Mouse (Mus musculus): ENCODE data around the gene 4833427G06Rik. TPM values are rescaled to one million over a fixed set of nuclear protein-coding genes. Genes with fewer than 3 reads are reported as not detected.

Gene 4833427G06Rik
- polyA plus RNA-seq, 1 experiment from 2014 or later, result not detected

DNA sequence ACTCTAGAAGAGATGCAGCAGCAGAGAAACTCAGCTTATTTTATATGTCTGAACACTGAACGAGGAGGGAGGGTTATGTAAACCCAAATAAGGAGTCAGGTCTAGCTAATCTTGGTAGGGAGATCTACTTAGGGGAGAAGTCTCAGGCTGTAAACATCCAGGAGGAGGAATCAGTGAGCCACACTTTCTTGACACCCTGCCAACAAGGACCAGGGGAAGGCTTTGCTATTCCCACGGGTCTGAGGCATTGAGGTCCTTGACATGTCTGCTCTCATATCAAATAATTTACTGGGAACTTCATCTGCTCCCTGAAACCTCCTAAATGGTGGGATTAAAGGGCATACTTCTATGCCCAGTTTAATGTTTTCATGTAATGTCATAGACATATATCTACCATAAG is 5.6 kb downstream of the 4833427G06Rik start:
- Histone ChIP-seq H3K4me3 (ENCODE audit: inconsistent target) (no peak overlapping the region), H3K27ac (no peak overlapping the region), H3K79me2 (ENCODE audit: inconsistent target) (no peaks in the 10 kb centered on the region), H3K36me3 (ENCODE audit: inconsistent target) (no peaks in the 10 kb centered on the region)
- WGBS (ENCODE audit: missing documents), result 52% methylated on average over 2 of the region's 2 CpGs

DNA sequence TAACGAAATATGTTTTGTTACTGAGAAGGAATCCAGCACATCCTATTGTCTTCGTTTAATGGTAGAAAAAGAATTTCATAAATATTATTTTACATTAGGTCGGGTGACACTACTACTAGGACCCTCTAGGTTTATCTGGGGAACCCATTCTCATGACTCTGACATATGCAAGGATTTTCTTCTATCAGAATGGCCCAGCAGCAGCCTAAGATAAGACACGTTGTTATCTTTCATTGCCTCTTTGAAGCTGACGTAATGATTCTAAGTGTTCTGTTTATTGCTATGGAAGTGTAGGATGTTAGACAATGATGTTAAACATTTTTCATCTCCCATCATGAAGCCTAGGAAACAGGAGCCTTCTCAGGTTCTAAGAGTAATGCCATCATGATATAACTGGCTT is 8.2 kb downstream of the 4833427G06Rik start:
- H3K4me3 ChIP-seq (ENCODE audit: inconsistent target), result no peak overlapping the region
- H3K79me2 ChIP-seq (ENCODE audit: inconsistent target), result no peaks in the 10 kb centered on the region
- 89% methylated on average over 5 of the region's 5 CpGs for WGBS (ENCODE audit: missing documents)
- H3K36me3 ChIP-seq (ENCODE audit: inconsistent target), result no peaks in the 10 kb centered on the region
- no peak overlapping the region for H3K27ac ChIP-seq

DNA sequence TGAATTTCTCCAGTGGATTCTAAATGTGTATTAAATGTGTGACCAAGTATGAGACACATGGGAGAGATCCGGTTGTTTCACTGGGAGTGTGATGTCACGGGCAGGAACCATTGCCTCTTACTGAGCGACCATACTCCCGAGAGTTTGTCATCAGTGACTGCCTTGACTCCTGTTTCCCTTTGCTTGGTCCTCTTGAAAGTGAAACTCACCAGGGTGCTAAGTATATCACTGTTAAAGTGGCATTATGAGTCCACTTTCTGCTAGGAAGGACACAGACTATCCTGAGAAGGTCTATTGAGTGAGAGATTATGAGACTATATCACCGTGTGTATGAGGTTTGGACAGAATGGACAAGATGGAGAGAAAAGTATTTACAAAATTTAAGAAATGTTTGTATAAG is 20.3 kb downstream of the 4833427G06Rik start:
- Histone ChIP-seq H3K79me2 (ENCODE audit: inconsistent target) (no peaks in the 10 kb centered on the region), H3K36me3 (ENCODE audit: inconsistent target) (no peaks in the 10 kb centered on the region), H3K4me3 (ENCODE audit: inconsistent target) (no peak overlapping the region), H3K27ac (no peak overlapping the region)
- WGBS (ENCODE audit: missing documents), result 84% methylated on average over 5 of the region's 5 CpGs

DNA sequence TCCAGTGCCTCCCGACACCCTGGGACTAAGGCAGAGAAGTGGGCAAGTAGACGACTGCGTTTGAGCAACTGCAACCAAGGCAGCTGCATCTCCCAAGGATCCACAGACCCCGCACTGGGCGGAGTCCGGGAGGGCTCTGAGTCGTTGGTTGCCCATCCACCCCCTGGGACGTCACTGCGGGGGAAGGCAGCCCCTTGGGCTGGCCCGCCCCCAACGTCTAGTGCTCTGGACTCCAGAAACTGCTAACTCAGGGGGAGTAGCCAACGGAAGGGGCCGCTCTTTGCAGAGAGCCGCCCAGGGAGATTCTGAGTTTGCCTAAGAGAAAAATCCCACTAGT is 24.9 kb downstream of the 4833427G06Rik start, which contains the start of gene Layn:
Gene Layn (minus strand): TSS at position 116 of the 337 bp plus-strand sequence.
- peak within 1 kb of the TSS; percentile 46 for H3K4me3 ChIP-seq (ENCODE audit: inconsistent target)
- no peaks in the 10 kb centered on the region for H3K36me3 ChIP-seq (ENCODE audit: inconsistent target)
- under 1% methylated on average over 14 of the region's 14 CpGs for WGBS (ENCODE audit: missing documents)
- H3K27ac ChIP-seq, result no peak within 1 kb of the TSS
- no peaks in the 10 kb centered on the region for H3K79me2 ChIP-seq (ENCODE audit: inconsistent target)

DNA sequence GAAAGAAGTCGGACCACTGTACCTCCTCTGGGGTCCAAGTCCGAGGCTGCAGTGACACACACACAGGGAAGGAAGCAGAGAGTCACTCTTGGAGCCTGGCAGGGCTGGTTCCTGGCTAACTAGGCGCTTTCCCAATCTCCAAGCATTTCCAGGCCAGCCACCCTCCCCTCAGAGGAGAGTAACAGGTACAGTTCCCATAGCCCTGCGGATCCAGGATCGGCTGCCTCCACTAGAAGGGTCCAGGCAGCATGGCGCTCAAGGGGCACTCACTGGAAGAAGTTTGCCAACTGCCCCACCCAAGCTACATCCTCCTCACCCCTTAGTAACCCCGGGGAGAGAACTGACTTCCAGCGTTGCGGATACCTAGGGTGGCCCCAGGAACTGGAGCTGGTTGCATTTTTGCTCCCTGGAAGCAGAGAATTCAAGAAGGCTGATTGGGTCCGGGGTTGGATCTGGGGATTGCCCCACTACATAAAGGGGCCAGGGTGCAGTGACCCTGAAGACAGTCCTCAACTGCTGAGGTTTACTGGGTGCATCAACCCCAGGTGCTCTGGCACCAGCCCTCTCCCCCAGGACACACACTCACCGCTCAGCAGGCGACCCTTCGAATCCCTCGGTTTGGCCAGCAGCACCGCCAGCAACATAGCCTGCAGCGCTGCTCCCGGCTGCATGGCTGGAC is 25.4 kb downstream of the 4833427G06Rik start:
- Histone ChIP-seq H3K36me3 (ENCODE audit: inconsistent target) (no peaks in the 10 kb centered on the region), H3K27ac (no peak overlapping the region), H3K4me3 (ENCODE audit: inconsistent target) (peak overlapping the region; percentile 46), H3K79me2 (ENCODE audit: inconsistent target) (no peaks in the 10 kb centered on the region)
- WGBS (ENCODE audit: missing documents), result 3% methylated on average over 17 of the region's 17 CpGs

DNA sequence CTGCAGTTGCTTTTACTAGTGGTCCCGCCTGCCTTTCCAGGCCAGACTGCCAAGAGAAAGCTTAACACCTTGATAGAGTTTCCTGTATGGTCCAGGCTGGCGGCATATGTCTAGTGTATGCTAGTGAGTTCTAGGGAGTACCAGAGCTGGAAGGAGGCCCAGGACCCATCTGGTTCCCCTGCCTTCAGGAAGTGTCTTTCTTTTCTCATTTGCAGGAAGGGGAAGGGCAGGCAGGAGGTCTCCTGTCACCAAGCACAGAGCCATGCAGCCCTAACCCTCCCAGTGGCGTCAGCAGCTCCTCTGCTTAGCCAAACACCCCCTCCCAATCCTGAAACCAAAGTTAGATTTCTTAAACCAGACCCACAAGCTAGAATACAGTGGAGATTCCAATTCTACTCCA is 26.1 kb downstream of the 4833427G06Rik start:
- Histone ChIP-seq H3K36me3 (ENCODE audit: inconsistent target) (no peaks in the 10 kb centered on the region), H3K79me2 (ENCODE audit: inconsistent target) (no peaks in the 10 kb centered on the region), H3K4me3 (ENCODE audit: inconsistent target) (peak overlapping the region; percentile 46; the same call in 1 of the 2 replicates), H3K27ac (no peak overlapping the region)
- 54% methylated on average over 3 of the region's 3 CpGs for WGBS (ENCODE audit: missing documents)

DNA sequence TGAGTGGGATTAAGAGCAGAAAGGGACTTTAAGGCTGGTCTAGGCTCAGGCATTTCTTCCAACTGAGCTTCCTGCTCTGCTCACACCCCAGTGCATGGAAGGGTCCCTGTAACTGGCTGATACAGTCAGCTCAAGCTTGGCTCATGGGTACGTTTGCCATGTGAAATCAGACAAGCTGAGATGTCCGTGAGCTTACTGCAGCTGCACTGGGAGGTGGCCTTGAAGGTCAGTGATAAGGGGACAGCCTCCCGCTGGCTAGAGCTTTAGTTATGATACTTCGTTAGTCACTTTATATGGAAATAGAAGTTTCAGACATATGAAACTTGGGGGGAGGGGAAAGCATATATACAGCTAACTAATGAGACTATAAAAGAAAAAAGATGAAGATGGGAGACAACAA is 31.1 kb downstream of the 4833427G06Rik start:
- 95% methylated on average over 4 of the region's 4 CpGs for WGBS (ENCODE audit: missing documents)
- Histone ChIP-seq H3K36me3 (ENCODE audit: inconsistent target) (no peaks in the 10 kb centered on the region), H3K4me3 (ENCODE audit: inconsistent target) (no peak overlapping the region), H3K27ac (no peak overlapping the region), H3K79me2 (ENCODE audit: inconsistent target) (no peaks in the 10 kb centered on the region)

DNA sequence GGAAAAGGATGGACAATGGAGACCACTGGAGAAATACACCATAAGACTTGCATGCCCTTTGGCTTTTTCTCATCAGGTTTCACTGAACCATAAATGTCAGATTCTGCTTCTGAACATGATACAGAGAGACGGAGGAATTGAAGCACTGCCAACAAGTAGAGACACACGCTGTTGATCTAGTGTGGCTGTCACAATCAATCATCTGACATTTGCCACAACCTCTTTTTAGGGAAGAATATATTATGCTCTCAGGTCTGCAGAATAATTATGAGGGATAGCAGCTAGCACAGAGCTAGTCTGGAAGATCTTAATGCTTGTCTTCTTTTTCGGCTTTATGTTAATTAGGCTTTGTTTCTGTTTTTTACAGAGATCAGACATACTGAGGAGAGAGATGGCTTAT is 33.7 kb downstream of the 4833427G06Rik start:
- H3K27ac ChIP-seq, result no peak overlapping the region
- no peaks in the 10 kb centered on the region for H3K79me2 ChIP-seq (ENCODE audit: inconsistent target)
- 54% methylated on average over 3 of the region's 3 CpGs for WGBS (ENCODE audit: missing documents)
- no peaks in the 10 kb centered on the region for H3K36me3 ChIP-seq (ENCODE audit: inconsistent target)
- no peak overlapping the region for H3K4me3 ChIP-seq (ENCODE audit: inconsistent target)

DNA sequence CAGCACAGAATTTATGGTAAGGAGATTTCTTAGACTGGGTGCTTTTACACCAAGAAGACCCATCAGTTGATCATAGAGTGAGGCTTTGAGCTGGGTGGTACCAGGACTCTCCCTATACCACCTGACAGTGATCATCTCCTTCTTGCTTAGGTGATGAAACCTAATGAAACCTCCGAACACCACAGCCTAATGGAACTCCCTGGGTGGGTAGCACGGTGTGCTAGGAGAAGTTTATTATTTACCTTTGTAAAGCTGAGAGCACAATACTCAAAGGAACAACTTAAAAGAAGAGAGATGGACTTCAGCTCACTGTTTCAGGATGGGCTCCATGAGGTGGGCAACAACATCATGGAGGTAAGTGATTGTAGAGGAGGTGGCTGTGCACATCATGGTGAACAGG is 41.3 kb downstream of the 4833427G06Rik start, which contains the start of gene Btg4:
Gene Btg4 (plus strand): TSS at position 301 of the 400 bp plus-strand sequence.
- no peaks in the 10 kb centered on the region for H3K79me2 ChIP-seq (ENCODE audit: inconsistent target)
- WGBS (ENCODE audit: missing documents), result 100% methylated on average over 2 of the region's 2 CpGs

DNA sequence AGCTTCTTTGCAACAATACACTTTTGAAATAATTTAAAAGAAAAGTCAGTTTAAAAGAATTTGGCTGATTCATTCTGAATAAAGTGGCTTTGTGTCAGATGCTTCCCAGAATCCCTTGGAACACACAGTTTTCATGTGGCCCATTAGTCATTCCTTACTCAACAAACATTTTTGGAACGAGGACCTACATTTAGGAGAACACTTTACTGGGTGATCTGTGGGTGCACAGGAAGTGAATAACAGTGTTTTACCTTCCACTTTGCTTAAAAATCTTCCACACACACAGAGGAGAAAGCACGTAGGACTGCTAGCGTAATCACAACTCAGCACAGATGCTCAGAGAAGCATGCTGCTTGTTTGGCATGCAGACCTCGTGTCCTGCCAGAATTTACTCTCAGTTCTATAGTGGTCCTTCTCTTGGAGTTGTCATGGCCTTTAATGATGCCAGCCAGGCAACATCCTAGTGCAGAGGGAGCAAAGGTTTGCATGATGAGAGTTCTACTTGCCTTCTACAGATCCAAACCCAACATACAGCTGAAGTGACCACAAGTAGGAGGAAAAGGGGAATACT is 42.8 kb downstream of the 4833427G06Rik start:
- Histone ChIP-seq H3K79me2 (ENCODE audit: inconsistent target) (no peaks in the 10 kb centered on the region), H3K36me3 (ENCODE audit: inconsistent target) (no peaks in the 10 kb centered on the region), H3K27ac (no peak overlapping the region), H3K4me3 (ENCODE audit: inconsistent target) (no peak overlapping the region)
- 96% methylated on average over 4 of the region's 4 CpGs for WGBS (ENCODE audit: missing documents)

More for the DNA sequence above, 41.3 kb downstream of the 4833427G06Rik start, which contains the start of gene Btg4:
- Histone ChIP-seq H3K36me3 (ENCODE audit: inconsistent target) (no peaks in the 10 kb centered on the region), H3K27ac (no peak within 1 kb of the TSS), H3K4me3 (ENCODE audit: inconsistent target) (no peak within 1 kb of the TSS)

DNA sequence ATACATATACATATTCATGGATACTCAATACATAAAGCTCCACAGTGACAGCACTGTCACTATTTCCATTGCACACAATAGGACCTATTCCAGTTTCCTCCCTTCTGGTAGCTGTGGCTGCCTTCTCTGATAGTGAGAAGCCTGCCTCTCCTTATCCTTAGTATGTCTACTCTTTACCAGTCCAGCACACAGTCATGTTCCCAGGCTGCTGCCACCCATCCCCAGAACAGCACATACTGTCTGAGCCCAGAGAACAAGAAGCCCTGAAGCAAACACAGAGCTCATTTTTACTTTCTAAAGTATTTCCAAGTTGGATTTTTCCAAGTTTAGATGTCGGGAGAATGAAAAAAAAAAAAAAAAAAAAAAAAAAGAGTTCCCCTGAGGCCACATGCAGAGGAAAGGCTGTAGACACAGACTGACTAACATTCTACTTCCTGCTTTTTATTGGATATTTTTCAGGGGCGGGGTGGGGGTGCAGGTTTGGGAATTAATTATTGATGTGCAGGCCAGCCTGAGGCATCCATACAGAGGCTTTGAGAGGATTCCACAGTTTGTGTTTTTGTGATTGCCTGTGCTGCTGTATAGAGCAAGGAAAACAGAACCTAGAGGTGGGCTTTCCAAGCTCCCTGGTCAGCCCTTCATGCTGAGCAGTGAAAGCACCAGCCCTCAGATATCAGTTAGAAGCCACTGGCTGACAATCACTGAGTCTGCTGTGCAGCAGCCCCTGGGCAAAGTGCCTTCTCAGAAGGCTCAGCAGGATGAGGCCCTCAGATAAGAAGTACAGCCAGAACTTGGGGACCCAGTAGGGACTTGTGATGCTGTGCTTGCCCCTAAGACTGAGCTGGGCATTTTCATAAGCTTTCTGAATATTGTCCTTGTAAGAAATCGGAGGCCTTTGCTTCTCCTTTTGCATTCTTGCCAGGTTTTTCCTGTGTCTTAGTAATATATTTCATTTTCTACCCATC is 45.2 kb downstream of the 4833427G06Rik start:
- no peak overlapping the region for H3K27ac ChIP-seq
- no peaks in the 10 kb centered on the region for H3K36me3 ChIP-seq (ENCODE audit: inconsistent target)
- H3K79me2 ChIP-seq (ENCODE audit: inconsistent target), result no peaks in the 10 kb centered on the region
- H3K4me3 ChIP-seq (ENCODE audit: inconsistent target), result no peak overlapping the region
- WGBS (ENCODE audit: missing documents), result 81% methylated on average over 3 of the region's 3 CpGs

DNA sequence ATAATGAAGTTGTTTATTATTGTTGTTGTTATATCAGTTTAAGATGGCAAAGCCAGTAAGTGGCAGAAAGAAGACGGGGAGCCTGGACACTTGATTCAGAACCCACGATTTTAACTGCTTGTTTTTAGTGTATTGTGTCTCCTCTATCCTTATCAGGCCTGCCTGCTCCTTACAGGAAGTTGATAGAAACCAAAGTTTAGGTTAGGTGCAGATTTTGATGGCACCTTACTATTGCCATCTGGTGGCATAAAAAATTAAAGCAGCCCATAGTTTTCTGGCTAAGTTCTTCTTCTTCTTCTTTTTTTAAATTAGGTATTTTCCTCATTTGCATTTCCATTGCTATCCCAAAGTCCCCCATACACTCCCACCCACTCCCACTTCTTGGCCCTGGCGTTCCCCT is 49.7 kb downstream of the 4833427G06Rik start:
- Histone ChIP-seq H3K4me3 (ENCODE audit: inconsistent target) (no peak overlapping the region), H3K27ac (no peak overlapping the region), H3K36me3 (ENCODE audit: inconsistent target) (no peaks in the 10 kb centered on the region), H3K79me2 (ENCODE audit: inconsistent target) (no peaks in the 10 kb centered on the region)
- WGBS (ENCODE audit: missing documents), result 23% methylated on average over 3 of the region's 3 CpGs

DNA sequence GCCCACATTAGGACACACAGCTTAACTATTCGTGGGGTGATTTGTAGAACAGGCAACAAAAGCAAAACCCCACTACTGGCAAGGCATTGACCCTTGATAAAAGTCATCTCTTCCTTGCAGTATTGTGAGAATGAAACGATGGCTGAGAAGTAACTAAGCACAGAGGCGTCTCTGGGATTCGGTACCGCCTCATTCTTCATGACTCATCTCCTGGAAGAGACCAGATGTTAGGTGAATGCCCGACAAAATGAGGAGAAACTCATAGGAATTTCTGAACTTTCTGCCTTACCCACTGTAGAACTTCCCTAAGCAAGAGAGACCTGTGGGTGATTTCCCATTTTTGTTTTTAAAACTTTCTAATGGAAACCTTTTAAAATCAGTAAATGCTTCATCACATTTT is 59.7 kb downstream of the 4833427G06Rik start:
- 85% methylated on average over 6 of the region's 6 CpGs for WGBS (ENCODE audit: missing documents)
- no peak overlapping the region for H3K27ac ChIP-seq
- no peaks in the 10 kb centered on the region for H3K79me2 ChIP-seq (ENCODE audit: inconsistent target)
- H3K36me3 ChIP-seq (ENCODE audit: inconsistent target), result no peaks in the 10 kb centered on the region
- H3K4me3 ChIP-seq (ENCODE audit: inconsistent target), result no peak overlapping the region

DNA sequence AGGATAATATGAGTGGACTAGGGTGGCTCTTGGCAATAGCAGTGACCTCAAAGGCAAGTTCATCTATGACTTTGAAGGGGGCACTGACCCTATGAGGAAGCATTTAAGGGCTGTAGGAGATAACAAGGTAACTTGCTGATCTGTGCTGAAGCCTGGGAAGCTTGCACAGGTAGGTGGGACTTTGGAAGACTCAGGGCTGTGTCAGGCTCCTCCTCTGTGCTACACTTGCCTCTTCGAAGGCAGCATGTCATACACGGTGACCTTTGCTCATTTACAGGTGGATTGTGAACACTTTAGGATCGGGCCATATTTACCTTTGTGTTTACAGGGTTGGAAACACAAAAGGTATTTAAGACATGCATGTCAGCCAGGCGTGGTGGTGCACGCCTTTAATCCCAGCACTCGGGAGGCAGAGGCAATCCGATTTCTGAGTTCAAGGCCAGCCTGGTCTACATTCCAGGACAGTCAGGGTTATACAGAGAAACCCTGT is 60.3 kb downstream of the 4833427G06Rik start:
- WGBS (ENCODE audit: missing documents), result 93% methylated on average over 7 of the region's 7 CpGs
- Histone ChIP-seq H3K79me2 (ENCODE audit: inconsistent target) (no peaks in the 10 kb centered on the region), H3K27ac (no peak overlapping the region), H3K4me3 (ENCODE audit: inconsistent target) (no peak overlapping the region), H3K36me3 (ENCODE audit: inconsistent target) (no peaks in the 10 kb centered on the region)

All from macrophage (primary cell).